19 mouse cellular contexts compared by ENCODE assay signal in genomic region chr13:28606651-28607050, GRCm38 (mm10).
DNase-seq lines count a peak whose midpoint lies in the region; ATAC-seq and TF ChIP-seq lines count a peak whose summit lies in the region.
"Had no signal": no experiment of that assay in that cellular context is flagged by ENCODE, and none has a peak within 500 bp of the region (broad histone marks: within the 10 kb centered on the region; RNA-seq: fewer than 3 reads in every experiment).

No protein-coding gene starts in this region.

- TF ChIP-seq EP300 in liver, postnatal 0 days (IDR thresholded peaks at IDR 0.05; ENCODE audit: low read depth): no peak
- no peak for TF ChIP-seq EP300 in stomach, postnatal 0 days (optimal IDR thresholded peaks at IDR 0.05)

- no peak overlapping the region for H3K4me3 ChIP-seq in liver, adult 2 months (ENCODE audit: insufficient read depth, low read depth, low read length)
- no peak overlapping the region for H3K4me3 ChIP-seq in liver, postnatal 0 days (ENCODE audit: low read depth, low read length)
- H3K4me3 ChIP-seq in stomach, embryonic 15.5 days (replicated peaks): no peak overlapping the region
- H3K4me3 ChIP-seq in stomach, postnatal 0 days (ENCODE audit: low read depth, low read length): no peak overlapping the region
- no peak overlapping the region for H3K4me3 ChIP-seq in midbrain, embryonic 14.5 days (replicated peaks; ENCODE audit: low read depth, low read length)
- H3K4me3 ChIP-seq: forebrain, embryonic 10.5 days; gastrocnemius, adult 2 months; limb, embryonic 13.5 days; midbrain, embryonic 12.5 days had no signal

- H3K4me1 ChIP-seq in liver, adult 2 months (ENCODE audit: control insufficient read depth, insufficient read depth, low read length): no peaks in the 10 kb centered on the region
- H3K4me1 ChIP-seq in liver, postnatal 0 days (ENCODE audit: insufficient read depth): peaks cover 2% of the 10 kb centered on the region; the same call in 1 of the 2 replicates
- no peaks in the 10 kb centered on the region for H3K4me1 ChIP-seq in stomach, embryonic 15.5 days
- H3K4me1 ChIP-seq in stomach, postnatal 0 days (replicated peaks; ENCODE audit: control insufficient read depth, insufficient read depth): no peaks in the 10 kb centered on the region
- H3K4me1 ChIP-seq in midbrain, embryonic 14.5 days (ENCODE audit: control insufficient read depth, insufficient read depth, low read length): no peaks in the 10 kb centered on the region

- H3K27me3 ChIP-seq in liver, adult 2 months (ENCODE audit: control insufficient read depth, insufficient read depth, low read length): no peaks in the 10 kb centered on the region
- no peaks in the 10 kb centered on the region for H3K27me3 ChIP-seq in liver, postnatal 0 days (ENCODE audit: insufficient read depth, low read length)
- H3K27me3 ChIP-seq in stomach, embryonic 15.5 days (replicated peaks): no peaks in the 10 kb centered on the region
- no peaks in the 10 kb centered on the region for H3K27me3 ChIP-seq in stomach, postnatal 0 days (ENCODE audit: control insufficient read depth, insufficient read depth, low read length)
- no peaks in the 10 kb centered on the region for H3K27me3 ChIP-seq in midbrain, embryonic 14.5 days (ENCODE audit: control insufficient read depth, insufficient read depth, low read length)
- H3K27me3 ChIP-seq: limb, embryonic 13.5 days; midbrain, embryonic 12.5 days had no signal

- no peaks in the 10 kb centered on the region for H3K36me3 ChIP-seq in liver, adult 2 months (ENCODE audit: control insufficient read depth, insufficient read depth, low read length)
- H3K36me3 ChIP-seq in liver, postnatal 0 days (replicated peaks; ENCODE audit: insufficient read depth, low read length): no peaks in the 10 kb centered on the region
- H3K36me3 ChIP-seq in stomach, embryonic 15.5 days: no peaks in the 10 kb centered on the region
- H3K36me3 ChIP-seq in stomach, postnatal 0 days (ENCODE audit: control insufficient read depth, insufficient read depth, low read length): no peaks in the 10 kb centered on the region
- H3K36me3 ChIP-seq in midbrain, embryonic 14.5 days (ENCODE audit: control insufficient read depth, insufficient read depth, low read length): no peaks in the 10 kb centered on the region
- H3K36me3 ChIP-seq: forebrain, embryonic 10.5 days; limb, embryonic 13.5 days; midbrain, embryonic 12.5 days had no signal

- H3K4me2 ChIP-seq in liver, postnatal 0 days (ENCODE audit: low read depth, low read length): no peak overlapping the region
- H3K4me2 ChIP-seq in stomach, embryonic 15.5 days: no peak overlapping the region
- no peak overlapping the region for H3K4me2 ChIP-seq in stomach, postnatal 0 days (replicated peaks; ENCODE audit: low read depth)
- no peak overlapping the region for H3K4me2 ChIP-seq in midbrain, embryonic 14.5 days (ENCODE audit: low read length)
- H3K4me2 ChIP-seq: hindbrain, embryonic 14.5 days; limb, embryonic 13.5 days; midbrain, embryonic 12.5 days had no signal

- TF ChIP-seq CTCF in liver, adult 2 months (IDR thresholded peaks at IDR 0.05; ENCODE audit: low read depth, low read length): no peak
- TF ChIP-seq CTCF in liver, postnatal 0 days (IDR thresholded peaks at IDR 0.05; ENCODE audit: low read depth): no peak
- no peak for TF ChIP-seq CTCF in stomach, postnatal 0 days (IDR thresholded peaks at IDR 0.05; ENCODE audit: low read depth)

- no peaks in the 10 kb centered on the region for H3K79me2 ChIP-seq in liver, adult 2 months (ENCODE audit: control insufficient read depth, insufficient read depth, low read length)

- intact Hi-C loops in left cerebral cortex, postnatal 25 days (cut with DNase I): no loop called here

- no peak for TF ChIP-seq POLR2A in liver, adult 2 months (IDR thresholded peaks at IDR 0.05; ENCODE audit: extremely low read depth, insufficient read depth, low read length)

- DNase-seq in heart, adult 11 months: peak; percentile 50
- DNase-seq in heart, adult 18-20 months: no peak
- peak; percentile 13 for DNase-seq in liver, adult 2 months (ENCODE audit: extremely low read depth, low read depth, low spot score)
- no peak for DNase-seq in liver, postnatal 0 days
- no peak for DNase-seq in stomach, postnatal 0 days (ENCODE audit: low spot score)
- DNase-seq in left cerebral cortex, postnatal 25 days (ENCODE audit: low spot score in 2 of 2): no peak
- DNase-seq in midbrain, embryonic 14.5 days: no peak
- DNase-seq: adrenal gland, postnatal 36 days; cerebellum, adult 11-12 months; cerebellum, postnatal 14 days; embryo, embryonic 11 days; forebrain, postnatal 0 days; gastrocnemius, adult 2 months; thymus, postnatal 4 days had no signal

- no peak overlapping the region for H3K27ac ChIP-seq in liver, adult 2 months (replicated peaks; ENCODE audit: insufficient read depth, low read depth, low read length)
- no peak overlapping the region for H3K27ac ChIP-seq in liver, postnatal 0 days (ENCODE audit: low read depth)
- 0 out of 2 replicates have a peak overlapping the region, but pooled peaks have one; percentile 69 for H3K27ac ChIP-seq in stomach, embryonic 15.5 days
- H3K27ac ChIP-seq in stomach, postnatal 0 days (replicated peaks): no peak overlapping the region
- no peak overlapping the region for H3K27ac ChIP-seq in midbrain, embryonic 14.5 days (replicated peaks; ENCODE audit: low read depth, low read length)
- H3K27ac ChIP-seq: forebrain, embryonic 10.5 days; gastrocnemius, adult 2 months; hindbrain, embryonic 14.5 days; limb, embryonic 13.5 days; midbrain, embryonic 12.5 days had no signal

- H3K9me3 ChIP-seq in liver, postnatal 0 days (ENCODE audit: low read length): no peaks in the 10 kb centered on the region
- H3K9me3 ChIP-seq in stomach, embryonic 15.5 days: no peaks in the 10 kb centered on the region
- H3K9me3 ChIP-seq in stomach, postnatal 0 days (ENCODE audit: control insufficient read depth, low read length): no peaks in the 10 kb centered on the region
- H3K9me3 ChIP-seq in midbrain, embryonic 14.5 days (ENCODE audit: control insufficient read depth, low read length): no peaks in the 10 kb centered on the region
- H3K9me3 ChIP-seq: forebrain, embryonic 10.5 days; limb, embryonic 13.5 days; midbrain, embryonic 12.5 days had no signal

- no peak overlapping the region for H3K9ac ChIP-seq in liver, adult 2 months (ENCODE audit: low read depth, low read length)
- H3K9ac ChIP-seq in liver, postnatal 0 days (replicated peaks): no peak overlapping the region
- no peak overlapping the region for H3K9ac ChIP-seq in stomach, embryonic 15.5 days
- H3K9ac ChIP-seq in stomach, postnatal 0 days (ENCODE audit: low read length): no peak overlapping the region
- H3K9ac ChIP-seq in midbrain, embryonic 14.5 days (replicated peaks; ENCODE audit: low read length): no peak overlapping the region
- H3K9ac ChIP-seq: forebrain, postnatal 0 days; hindbrain, embryonic 14.5 days; limb, embryonic 13.5 days; midbrain, embryonic 12.5 days had no signal

- no peak for ATAC-seq in liver, postnatal 0 days
- no peak for ATAC-seq in stomach, embryonic 15.5 days (ENCODE audit: insufficient read depth, low FRiP score, low read depth)
- ATAC-seq in stomach, postnatal 0 days (ENCODE audit: low FRiP score, low TSS enrichment): no peak
- no peak for ATAC-seq in midbrain, embryonic 14.5 days (ENCODE audit: low FRiP score, low TSS enrichment)
- ATAC-seq: forebrain, postnatal 0 days had no signal

- WGBS in liver, adult 2 months: 82% methylated on average over 1 of the region's 1 CpGs
- WGBS in liver, postnatal 0 days (ENCODE audit: insufficient replicate concordance): 34% methylated on average over 1 of the region's 1 CpGs
- 89% methylated on average over 1 of the region's 1 CpGs for WGBS in stomach, embryonic 15.5 days
- WGBS in stomach, postnatal 0 days: 89% methylated on average over 1 of the region's 1 CpGs
- 92% methylated on average over 1 of the region's 1 CpGs for WGBS in midbrain, embryonic 14.5 days

Comparison
In these comparisons a context has a peak if more than half of its experiments do, and no peak if none do; other contexts are left out.
1. DNase-seq: peak in heart, adult 11 months (single experiment) and liver, adult 2 months (single experiment); none in heart, adult 18-20 months (0 of 2), liver, postnatal 0 days (single experiment), stomach, postnatal 0 days (single experiment), left cerebral cortex, postnatal 25 days (0 of 2) and midbrain, embryonic 14.5 days (single experiment).